Mouse (Mus musculus) CD8-positive naive resting alpha-beta T cell, adult 2 months (primary cell): ENCODE results near the gene Ice1.

Experiments
- DNase-seq, 2 experiments: peaks; one replicate each; pipeline ENCODE4 v3.0.0; 2022; ENCODE audit warnings: low read depth in 2 of 2, low spot score in 2 of 2

Gene Ice1

DNA sequence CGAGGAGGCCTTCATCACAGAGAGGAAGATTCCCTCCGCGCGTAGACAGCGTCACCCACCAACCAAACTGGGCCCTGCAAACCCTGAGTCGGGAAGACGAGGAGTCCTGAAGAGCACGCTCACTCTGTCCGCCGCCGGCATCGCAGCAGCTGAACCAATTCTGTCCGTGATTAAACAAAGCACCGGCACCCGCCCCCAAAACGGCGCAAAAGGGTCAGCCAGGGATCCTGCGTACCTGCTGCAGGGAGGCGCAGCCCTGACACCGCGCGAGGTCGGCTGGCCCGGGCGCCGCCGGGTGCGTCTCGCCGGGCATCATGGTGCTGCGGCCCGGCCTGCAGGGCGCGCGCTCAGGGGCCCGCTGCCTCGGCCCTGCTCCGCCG, at the start of gene Ice1:
Ice1 (minus strand) TSS at position 353 of the 380 bp plus-strand sequence.
- no peak for DNase-seq

DNA sequence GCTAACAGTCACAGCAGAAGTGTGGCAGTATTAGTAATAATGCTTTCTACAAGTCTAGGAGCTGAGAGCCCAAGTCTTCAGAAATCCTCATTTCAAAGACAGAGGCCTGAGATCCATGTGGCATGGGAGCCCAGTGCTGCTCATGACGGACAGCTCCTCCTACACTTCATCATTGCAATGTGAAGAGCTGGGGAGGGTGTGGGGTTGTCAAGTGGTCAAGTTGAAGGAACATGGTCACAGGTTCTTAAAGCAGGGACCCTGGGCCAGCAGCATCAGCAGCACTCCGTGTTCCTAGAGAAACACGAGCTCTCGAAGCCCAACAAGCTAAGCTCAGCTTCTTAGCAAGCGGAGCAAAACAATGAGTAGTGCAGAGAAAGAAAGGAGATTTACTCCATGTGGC, 48.4 kb upstream of the Ice1 start:
- DNase-seq: no peak

DNA sequence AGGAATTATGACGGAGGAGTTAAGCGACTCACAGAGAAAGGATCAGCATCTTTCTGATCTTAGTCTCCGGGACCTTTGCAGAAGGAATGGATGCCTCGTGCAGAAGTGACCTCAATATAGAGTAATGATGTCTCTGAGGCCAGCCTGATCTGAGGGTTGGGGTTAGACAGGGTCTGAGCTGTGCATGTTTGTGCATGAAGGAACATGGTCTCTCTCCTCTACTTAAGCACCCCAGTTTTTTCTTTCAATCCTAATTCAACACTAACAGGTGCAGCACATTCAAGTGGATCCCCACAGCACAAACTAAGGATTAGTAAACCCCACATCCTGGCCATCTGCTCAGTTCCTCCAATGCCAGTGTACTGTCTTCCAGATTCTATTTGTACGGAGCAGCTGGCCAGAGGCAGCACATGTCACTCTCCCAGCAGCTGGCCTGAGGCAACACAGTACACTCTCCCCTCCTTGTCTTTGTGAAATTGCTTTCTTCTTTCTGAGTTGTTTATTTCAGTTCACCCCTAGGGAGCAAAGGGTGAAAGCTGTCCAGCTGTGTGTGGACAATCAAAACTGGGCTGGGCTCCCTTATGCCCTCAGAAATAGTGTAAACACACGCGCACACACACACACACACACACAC, 47.7 kb upstream of the Ice1 start:
- no peak for DNase-seq

DNA sequence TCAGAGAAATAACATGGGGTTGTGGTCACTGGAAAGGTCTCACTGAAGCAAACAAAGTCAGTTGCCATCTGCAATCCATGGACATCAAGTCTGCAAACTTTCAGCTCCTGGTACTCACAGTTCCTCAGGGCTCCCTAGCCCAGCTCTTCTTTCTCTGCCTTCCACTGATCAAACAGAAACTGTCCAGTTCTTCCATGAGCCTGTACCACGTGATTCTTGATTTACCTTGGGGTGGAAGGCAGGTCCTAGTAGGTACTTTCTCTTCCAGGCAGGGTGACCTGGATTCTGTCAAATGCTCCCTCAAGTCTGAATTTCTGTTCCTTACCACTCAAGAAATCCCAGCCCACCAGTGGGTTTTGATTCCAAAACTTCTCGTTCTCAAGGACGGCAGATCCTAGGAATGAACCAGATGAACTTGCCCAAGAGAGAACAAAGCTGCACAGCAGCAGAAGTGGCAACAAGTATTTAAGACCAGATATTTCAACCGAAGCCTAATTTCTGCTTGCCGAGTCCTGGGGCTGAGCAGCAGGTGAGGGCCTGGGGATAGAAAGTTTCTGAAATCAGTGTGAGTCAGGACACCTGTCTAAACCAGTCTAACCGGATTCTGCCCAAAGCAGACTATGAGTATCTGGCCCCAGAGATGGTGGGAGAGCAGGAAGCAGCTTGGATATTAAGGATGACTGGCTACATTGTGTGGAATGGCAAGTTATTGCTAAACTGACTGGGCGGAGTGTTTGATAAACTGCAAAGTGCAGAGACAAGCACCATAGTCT, 44.2 kb upstream of the Ice1 start:
- DNase-seq: no peak

DNA sequence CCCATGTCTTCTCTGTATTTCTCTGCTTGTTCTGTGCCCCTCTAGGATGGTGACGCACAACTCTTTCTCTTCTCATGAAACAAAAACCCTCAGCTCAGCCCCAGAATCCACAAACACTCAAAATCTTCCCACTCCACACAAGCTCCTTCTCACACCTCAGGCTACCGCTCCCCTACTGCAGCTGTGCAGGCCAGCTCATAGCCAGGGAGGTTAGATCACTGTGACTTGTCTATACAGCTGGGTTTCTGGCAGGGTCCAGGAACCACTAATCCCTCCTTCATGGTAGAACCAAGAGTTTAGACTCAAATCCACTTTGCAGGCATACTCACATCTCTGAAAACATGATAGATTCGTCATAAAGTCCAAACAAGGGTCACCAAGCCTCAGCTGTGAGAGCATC, 42.9 kb upstream of the Ice1 start:
- DNase-seq: no peak

DNA sequence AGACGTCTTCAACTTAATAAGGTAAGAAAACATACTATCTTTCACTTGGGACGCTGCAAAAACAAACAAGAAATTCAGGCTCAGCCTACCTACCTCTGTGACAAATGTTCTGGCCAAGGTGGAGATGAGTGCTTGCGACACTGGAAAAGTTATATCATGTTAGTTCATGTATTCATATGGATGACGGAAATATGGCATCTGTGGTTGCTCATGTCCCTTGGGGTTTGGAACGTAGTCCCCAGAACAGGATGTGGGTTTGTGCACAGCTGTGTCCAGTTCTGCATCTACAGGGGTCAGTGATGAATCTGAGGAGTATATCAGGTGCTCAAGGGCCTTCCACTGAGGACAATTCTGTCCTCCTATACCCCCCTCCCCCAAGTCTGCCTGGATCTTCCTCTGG, 40.3 kb upstream of the Ice1 start:
- DNase-seq: no peak

DNA sequence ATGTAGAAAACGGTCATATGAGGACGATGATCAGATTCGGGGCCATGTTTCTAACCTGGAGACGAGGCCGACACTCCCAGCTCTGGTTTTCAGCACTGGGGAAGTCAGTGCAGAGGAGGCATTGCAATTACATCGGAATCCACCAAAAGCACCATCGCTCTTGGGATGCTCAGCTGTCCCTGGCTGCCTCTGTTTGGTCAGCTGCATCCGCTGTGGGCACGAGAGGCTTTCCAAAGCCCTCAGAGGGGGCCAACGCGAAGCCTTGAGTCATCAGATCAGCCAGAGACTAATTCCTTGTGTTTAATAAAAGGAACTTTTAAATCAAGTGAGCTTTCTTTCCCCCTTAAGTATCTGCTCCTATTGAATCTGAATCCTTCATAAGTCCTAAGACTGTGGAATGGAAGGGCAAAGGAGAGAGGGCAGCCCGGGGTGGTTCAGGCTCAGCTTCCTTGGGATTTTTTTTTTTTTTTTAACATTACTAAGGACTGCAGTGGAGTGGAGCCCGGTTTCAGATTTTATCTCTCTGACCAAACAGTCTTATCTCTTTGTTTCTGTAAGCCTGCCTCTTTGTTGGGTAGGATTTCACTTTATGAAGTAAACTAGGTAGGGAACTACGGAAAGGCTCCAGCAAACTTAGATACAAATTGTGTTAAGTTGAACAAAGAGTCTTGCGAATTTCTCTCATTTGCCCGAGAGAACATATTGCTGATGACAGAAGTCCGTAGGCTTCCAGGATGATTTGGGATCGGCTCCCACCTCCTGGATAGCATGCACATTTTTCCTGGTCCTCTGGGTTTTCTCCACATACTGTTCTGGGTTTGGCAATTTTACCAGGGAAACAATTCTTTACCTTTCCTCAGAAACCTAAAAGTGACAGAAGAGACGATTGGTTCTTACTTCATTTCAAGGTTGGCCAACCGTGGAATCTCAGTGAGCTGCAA, 39.1 kb upstream of the Ice1 start:
- DNase-seq: no peak

DNA sequence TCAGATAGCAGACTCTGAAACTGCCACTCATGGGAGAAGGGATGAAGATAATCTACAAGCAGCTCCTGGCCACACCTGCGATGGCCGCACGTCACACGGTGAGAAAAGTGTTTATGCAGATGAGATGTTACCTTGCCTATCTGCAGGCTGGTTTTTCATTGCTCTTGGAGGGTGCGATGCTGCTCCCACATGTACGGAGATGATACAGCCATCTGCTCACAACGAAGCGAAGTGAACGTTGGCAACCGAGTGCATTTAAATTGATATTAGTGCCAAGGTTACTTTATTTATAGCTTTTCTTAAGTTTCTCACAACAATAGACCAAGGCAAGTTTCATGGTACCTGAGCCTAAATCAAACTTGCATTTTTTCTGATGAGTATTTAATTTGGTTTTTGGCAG, 37.6 kb upstream of the Ice1 start:
- DNase-seq: no peak

DNA sequence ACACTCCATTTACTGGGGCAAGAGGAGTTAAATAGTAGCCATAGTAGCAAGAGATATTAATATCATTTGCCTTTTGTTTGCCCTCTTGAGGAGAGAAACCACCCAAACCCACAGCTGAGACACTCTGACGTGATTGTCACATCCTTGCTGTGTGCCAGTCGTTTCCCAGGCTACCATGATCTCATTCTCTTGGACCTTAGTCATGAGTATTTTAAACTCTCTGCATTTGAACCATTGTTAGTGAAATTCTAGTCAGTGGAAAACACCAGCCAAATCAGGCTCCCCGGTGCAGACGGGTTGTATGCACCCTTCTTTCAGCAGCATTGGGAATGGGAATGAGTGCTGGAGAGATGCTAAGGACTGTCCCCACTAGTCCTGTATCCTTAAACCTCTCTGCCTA, 32.6 kb upstream of the Ice1 start:
- no peak for DNase-seq

DNA sequence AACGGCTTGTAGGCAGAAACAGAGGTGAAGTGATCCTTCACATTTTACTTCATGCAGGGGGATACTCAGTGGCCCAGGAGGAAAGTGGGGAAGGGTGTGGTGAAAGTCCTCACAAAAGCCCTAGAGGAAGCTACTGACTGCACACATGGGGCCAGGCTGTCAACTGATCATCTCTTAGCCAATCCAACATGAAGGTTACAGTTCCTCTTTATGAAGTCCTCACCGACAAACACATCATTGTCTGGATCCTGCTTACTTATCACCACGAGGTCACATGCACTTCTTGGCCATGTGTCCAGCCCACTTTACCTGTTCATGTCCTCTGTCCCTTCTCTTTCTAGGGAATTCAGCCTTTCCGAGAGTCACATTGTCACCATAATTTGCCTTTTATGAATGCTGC, 22.3 kb upstream of the Ice1 start:
- DNase-seq: no peak

DNA sequence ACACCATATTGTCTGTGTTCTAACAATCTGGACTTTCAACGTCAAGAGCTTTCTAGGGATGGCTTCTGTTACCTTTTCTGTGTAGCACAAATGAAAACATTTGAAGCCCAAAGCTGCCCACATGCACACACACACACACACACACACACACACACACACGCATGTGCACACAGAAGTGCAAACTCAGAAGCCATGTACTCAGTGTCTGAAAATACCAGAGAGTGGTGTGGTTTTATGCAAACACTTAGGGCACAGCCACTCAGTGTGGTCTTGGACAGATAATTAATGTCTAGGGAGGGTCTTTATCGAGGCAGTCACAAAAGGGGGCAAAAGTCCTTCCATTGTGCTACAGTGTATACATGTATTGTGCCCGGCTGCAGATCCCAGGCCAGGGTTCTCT, 19.3 kb upstream of the Ice1 start:
- no peak for DNase-seq

DNA sequence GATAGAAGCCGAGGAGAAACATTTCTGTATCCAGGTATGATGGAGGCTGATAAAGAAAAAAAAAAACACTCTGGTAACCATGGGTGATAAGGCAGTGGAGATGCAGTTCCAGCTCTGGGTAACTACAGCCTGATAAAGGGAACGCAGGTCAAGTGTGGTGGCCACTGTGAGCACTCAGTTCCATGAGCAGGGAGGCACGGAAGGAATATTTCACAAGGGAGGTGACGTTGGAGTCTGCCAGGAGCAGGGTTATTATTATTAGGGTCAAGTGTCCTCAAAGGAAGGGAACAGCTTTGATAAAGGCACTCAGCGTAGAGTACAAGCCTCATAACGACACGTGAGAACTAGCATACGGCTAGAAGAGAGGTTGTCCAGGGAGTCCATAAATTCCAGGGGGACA, 18.9 kb upstream of the Ice1 start:
- DNase-seq: no peak

DNA sequence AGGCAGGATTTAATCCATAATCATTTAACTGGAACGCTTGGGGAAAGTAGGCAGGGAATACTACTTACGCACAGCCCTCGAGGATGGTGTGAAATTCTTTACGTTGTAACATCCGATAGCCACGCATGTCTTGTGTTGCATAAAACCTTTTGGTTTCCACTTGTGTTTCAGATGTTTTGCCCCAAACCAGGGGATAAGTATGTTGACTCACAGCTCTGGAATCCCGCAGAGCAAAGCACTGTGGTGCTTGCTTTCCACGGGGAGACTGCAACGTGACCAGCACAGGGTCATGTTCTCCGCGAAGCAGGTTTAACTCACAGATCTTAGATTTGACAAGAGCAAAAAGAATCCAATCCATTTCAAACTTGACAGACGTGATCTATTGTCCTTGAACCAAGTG, 18.1 kb upstream of the Ice1 start:
- DNase-seq: no peak

DNA sequence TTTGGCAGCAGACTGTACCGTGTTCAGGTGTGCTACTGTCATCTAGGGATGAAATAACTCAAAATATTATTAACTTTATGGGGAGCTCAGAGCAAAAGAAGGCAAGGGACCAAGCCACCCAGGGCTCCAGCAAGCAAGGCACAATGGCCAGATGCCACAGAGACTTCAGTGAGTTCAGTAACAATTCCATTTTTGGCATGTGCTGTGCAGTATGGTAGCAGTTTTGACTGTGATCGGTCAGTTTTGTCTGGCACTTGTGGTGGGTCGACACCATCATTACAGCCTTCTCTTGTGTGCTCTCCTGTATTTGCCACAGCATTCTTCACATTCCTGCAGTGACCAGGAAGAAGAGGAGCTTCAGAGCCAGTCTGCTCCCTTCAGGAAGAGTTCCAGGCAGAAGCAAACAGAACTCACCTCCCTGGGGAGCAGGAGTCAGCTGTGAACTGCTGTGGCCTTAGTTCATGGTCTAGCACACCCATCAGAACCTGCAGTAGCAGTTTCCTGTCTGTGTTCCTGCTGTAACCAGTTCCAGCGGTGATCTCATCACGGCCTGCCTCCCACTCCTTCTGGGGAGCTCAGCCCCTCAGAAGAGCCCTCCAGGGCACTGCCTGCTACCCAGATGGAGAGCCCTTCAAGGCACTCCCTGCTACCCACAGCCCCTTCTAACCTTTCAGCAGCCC, 16.8 kb upstream of the Ice1 start:
- no peak for DNase-seq

DNA sequence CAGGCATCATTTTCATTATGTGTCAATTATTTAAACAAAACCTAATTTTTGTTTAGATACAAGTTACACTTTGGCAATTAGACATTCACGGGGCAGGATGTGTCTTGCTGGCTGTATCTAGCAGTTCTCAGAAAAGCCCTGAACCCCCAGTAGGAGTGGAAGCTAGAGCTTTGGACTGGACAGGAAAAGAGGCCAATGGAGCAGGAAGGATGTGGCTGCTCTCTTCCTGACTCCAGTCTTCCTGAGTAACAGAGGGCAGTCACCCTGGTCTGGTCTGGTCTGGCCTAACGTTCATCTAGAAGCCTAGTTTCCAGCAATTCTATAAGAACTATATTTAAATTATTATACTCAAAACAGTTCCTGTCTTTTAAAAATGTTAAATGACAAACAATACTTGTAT, 16.0 kb upstream of the Ice1 start:
- no peak for DNase-seq

DNA sequence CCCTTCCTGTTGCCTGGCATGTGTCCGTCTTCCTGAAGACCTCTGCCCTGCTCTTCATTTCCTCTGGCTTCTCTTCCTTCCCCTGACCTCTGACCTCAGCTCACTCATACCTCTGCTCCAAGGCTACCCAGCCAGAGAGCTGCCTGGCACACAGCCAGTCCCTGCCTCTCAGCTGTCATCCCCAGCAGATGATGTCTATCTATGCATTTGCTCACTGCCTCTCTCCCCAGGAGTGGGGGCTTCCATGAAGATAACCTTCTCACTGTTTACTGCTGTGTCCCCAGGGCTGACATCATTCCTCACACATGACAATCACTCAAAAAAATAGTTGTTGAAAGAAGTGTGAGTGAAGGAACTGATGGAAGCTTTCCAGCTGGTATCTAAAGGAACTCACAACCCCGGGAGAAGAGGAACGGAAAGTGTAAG, 12.6 kb upstream of the Ice1 start:
- DNase-seq: no peak

DNA sequence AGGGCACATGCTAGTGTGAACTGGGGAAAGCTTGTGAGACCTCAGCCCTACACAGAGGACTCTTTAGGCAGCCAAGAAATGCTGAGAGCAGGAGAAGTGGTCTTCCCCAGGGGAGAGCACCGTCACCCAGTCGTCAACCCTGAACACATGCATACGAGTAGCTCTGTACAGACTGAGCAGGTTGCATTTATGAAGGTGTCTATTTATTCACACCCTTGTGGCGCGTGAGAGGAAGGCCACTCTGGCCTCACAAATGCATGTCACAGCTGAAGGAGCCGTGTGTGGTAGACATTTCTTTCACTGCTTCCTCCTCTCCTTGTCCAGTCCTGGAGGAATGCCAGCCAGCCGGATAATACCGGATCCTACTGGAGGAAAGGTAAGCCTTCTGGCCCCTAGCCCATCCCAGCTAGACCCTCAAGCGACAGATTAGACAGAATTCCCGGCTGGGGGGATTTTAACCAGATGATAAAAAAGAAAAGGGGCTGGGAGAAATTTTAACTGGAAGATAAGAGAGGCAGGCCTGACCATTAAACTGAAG, 8.6 kb upstream of the Ice1 start:
- no peak for DNase-seq

DNA sequence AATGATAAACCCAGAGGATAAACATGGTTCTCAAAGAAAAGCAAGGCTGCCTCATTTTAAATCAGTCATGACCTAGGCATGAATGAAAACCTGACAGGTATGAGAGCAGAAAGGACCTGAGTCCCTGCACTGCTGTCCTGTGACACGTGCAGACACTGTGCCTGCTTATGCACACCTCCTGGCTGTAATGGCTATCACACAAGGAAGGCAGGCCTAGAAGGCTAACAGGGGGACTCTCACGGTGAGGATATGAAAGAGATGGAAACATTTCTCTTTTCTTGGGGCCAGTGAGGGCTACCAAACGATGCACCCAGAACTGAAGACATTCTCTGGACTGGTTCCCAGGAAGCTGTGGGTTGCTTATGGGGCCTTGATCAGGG, 6.6 kb upstream of the Ice1 start:
- DNase-seq: no peak

DNA sequence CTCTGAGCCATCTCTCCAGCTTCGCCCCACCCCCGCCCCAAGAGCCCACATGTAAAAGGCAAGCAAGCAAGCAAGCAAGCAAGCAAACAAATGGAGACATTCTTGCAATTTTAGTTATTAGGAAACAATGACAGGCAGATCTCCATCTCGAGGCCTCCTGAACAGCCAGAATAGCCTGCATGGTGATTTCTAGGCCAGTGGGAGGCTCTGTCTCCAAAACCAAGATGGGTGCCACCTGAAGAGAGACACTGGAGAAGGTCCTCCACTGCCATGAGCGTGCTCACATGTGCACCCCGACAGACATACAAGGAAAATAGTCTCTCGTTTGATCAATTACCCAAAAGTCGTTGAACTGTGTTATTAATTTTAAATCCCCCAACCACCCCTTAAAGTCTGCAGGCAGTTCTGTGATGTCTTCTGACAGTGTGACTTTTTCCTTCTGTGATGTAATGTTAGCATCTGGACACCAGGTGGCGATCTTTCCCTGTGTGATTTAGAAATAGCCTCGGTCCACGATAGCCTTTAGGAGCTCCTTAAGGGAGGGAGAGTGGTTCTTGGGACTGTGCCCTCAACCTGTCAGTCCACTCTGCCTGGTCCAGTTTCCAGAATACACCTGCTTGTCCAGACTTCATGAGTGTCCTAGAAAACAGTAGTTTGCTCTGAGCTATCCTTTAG, 6.1 kb upstream of the Ice1 start:
- DNase-seq: peak; percentile 14 to 53

DNA sequence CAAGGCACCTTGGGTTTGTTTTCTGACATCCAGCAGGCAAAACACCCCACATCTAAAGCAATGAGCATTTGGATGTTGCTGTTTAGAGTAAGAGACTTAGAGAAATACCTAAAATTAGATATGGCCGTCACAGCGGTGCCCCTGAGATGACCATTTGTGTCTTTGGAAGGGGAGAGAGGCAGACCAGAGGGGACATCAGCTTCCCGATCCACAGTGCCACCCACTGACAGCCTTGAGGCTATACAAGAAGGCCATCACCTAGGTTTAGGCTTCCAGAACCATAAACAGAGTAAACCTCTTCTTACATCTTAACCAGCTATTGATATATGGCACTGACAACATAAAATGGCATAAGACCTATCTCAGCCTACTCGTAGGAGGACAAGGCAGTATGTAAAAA, 4.5 kb upstream of the Ice1 start:
- no peak for DNase-seq

DNA sequence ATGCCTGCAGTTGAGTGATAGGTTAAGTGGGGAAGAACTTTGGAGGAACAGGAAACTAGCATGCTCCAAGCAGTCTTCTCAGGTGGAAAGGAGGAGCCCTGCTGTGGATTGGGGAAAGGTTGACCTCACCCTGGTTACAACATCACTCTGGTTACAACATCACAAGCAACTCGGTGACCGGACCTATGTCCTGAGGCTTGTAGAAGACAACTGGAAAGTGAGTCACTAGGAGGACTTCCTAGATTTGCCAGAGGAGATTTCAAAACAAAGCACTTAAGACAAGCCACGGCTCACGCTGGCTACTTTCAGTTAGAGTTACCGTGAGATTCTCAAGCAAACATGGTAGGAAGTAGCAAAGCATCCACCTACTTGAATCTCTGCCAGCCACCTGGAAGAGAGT, 3.9 kb upstream of the Ice1 start:
- no peak for DNase-seq
